Mouse (Mus musculus) lung, postnatal 14 days (tissue): Measurements from ENCODE around the gene Cdadc1.
A peak's percentile ranks its signal among the peaks of the same experiment; 100 is the strongest.

Source experiments
- DNase-seq: peaks from one replicate; pipeline ENCODE4 v3.0.0; 2021

Cdadc1 gene

GRCm38 (mm10) chr14:59612920-59613625 is 15.3 kb upstream of the Cdadc1 start:
- DNase-seq = peak; percentile 79

GRCm38 (mm10) chr14:59607021-59607420 is 9.3 kb upstream of the Cdadc1 start:
- DNase-seq = no peak

- peak; percentile 84 for DNase-seq
These were observed 8.1 kb upstream of the Cdadc1 start for GRCm38 (mm10) chr14:59605671-59606353.

- DNase-seq = peak; percentile 33
These were observed 6.4 kb upstream of the Cdadc1 start for GRCm38 (mm10) chr14:59604002-59604645.

- no peak for DNase-seq
These were observed 485 bp upstream of the Cdadc1 start for GRCm38 (mm10) chr14:59598260-59598627.

- no peak for DNase-seq
These were observed 2.8 kb downstream of the Cdadc1 start for GRCm38 (mm10) chr14:59594988-59595387.

GRCm38 (mm10) chr14:59592593-59592992 is 5.2 kb downstream of the Cdadc1 start:
- no peak for DNase-seq

- DNase-seq = no peak
These were observed 5.9 kb downstream of the Cdadc1 start for GRCm38 (mm10) chr14:59591901-59592300.

GRCm38 (mm10) chr14:59590614-59591013 is 7.1 kb downstream of the Cdadc1 start:
- DNase-seq = peak; percentile 36

GRCm38 (mm10) chr14:59576385-59576784 is 21.4 kb downstream of the Cdadc1 start:
- no peak for DNase-seq

- no peak for DNase-seq
These were observed 31.0 kb downstream of the Cdadc1 start for GRCm38 (mm10) chr14:59566756-59567155.

GRCm38 (mm10) chr14:59557886-59558285 is 39.9 kb downstream of the Cdadc1 start:
- no peak for DNase-seq

GRCm38 (mm10) chr14:59557071-59557470 is 40.7 kb downstream of the Cdadc1 start:
- DNase-seq = no peak

- peak; percentile 89 for DNase-seq
These were observed 41.7 kb downstream of the Cdadc1 start for GRCm38 (mm10) chr14:59555928-59556531.

GRCm38 (mm10) chr14:59555018-59555417 is 42.7 kb downstream of the Cdadc1 start:
- no peak for DNase-seq

GRCm38 (mm10) chr14:59554025-59554424 is 43.7 kb downstream of the Cdadc1 start:
- DNase-seq = no peak

- DNase-seq = no peak
These were observed 45.8 kb downstream of the Cdadc1 start for GRCm38 (mm10) chr14:59551956-59552355.

GRCm38 (mm10) chr14:59550841-59551240 is 46.9 kb downstream of the Cdadc1 start:
- no peak for DNase-seq

- DNase-seq = peak; percentile 64
These were observed 48.7 kb downstream of the Cdadc1 start for GRCm38 (mm10) chr14:59549106-59549505.

- no peak for DNase-seq
These were observed 49.2 kb downstream of the Cdadc1 start for GRCm38 (mm10) chr14:59548532-59548931.

- no peak for DNase-seq
These were observed 50.2 kb downstream of the Cdadc1 start for GRCm38 (mm10) chr14:59547530-59547929.

GRCm38 (mm10) chr14:59546162-59546880 is 51.4 kb downstream of the Cdadc1 start:
- DNase-seq = no peak

- DNase-seq = no peak
These were observed 53.8 kb downstream of the Cdadc1 start for GRCm38 (mm10) chr14:59543956-59544355.
